Mouse (Mus musculus): ENCODE data around the gene Rft1. TPM values are rescaled to one million over a fixed set of nuclear protein-coding genes. Genes with fewer than 3 reads are reported as not detected.
A peak's percentile ranks its signal among the peaks of the same experiment; 100 is the strongest.

Rft1 gene
- polyA plus RNA-seq, 1 experiment from 2014 or later = 6.5 TPM

- peak overlapping the region; percentile 3; the same call in 1 of the 2 replicates for H3K4me2 ChIP-seq
- peak overlapping the region; percentile 17; the same call in 1 of the 2 replicates for H3K9ac ChIP-seq
- ATAC-seq = no peak
- peaks cover 5% of the 10 kb centered on the region; the same call in 1 of the 2 replicates for H3K36me3 ChIP-seq
- no peaks in the 10 kb centered on the region for H3K27me3 ChIP-seq (replicated peaks)
- no peak overlapping the region for H3K4me3 ChIP-seq
- H3K27ac ChIP-seq = no peak overlapping the region; the same call in 1 of the 2 replicates
- H3K4me1 ChIP-seq = peaks cover 86% of the 10 kb centered on the region
- no peaks in the 10 kb centered on the region for H3K9me3 ChIP-seq (replicated peaks)
- 38% methylated on average over 7 of the region's 7 CpGs for WGBS (ENCODE audit: insufficient replicate concordance)
Observed at GRCm38 (mm10) chr14:30619982-30620578, 34.1 kb upstream of the Rft1 start.

DNA sequence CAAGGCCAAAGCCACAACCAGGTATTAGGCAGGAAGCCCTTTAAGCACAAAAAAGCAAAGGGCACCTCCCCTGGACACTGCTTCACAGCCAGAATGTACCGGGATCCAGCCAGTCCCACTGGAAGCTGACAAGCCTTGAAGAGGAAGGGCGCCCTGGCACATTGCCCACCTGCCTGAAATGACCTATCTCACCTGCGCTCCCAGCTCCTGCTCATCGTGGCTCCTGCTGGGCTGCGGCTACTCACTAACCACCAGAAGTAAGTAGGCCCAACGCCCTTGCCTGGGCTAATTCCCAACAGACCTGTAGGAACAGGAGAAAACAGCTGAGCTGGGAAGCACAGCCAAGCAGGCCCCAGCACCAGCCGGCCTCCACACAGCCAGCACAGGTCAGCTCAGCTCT is 32.0 kb upstream of the Rft1 start:
- 80% methylated on average over 7 of the region's 7 CpGs for WGBS (ENCODE audit: insufficient replicate concordance)
- 0 out of 2 replicates have a peak overlapping the region, but pooled peaks have one; percentile 6 for H3K27ac ChIP-seq
- no peaks in the 10 kb centered on the region for H3K27me3 ChIP-seq (replicated peaks)
- H3K36me3 ChIP-seq = no peaks in the 10 kb centered on the region
- peaks cover 88% of the 10 kb centered on the region for H3K4me1 ChIP-seq
- no peak overlapping the region for H3K4me3 ChIP-seq
- H3K9me3 ChIP-seq (replicated peaks) = no peaks in the 10 kb centered on the region
- no peak overlapping the region for H3K4me2 ChIP-seq
- no peak for ATAC-seq
- no peak overlapping the region for H3K9ac ChIP-seq

DNA sequence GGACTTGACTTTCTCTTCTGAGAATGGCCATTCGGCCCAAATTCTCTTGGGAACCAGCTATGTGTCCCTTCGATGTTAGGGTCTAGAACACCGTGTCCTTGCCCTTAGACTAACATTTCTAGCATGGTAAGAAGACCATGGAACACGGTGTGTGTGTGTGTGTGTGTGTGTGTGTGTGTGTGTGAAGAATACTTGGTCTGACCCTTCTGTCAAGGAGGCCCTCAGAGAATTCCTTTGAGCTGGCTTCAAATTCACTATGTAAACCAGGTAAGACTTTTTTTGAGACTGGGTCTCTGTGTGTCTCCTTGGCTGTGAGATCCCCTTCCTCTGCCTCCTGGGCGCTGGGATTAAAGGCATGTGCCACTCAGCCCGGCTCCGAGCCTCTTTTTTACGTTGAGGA is 31.6 kb upstream of the Rft1 start:
- H3K27me3 ChIP-seq (replicated peaks) = no peaks in the 10 kb centered on the region
- no peak for ATAC-seq
- no peak overlapping the region for H3K27ac ChIP-seq
- no peak overlapping the region for H3K9ac ChIP-seq
- no peaks in the 10 kb centered on the region for H3K9me3 ChIP-seq (replicated peaks)
- H3K4me1 ChIP-seq = peaks cover 84% of the 10 kb centered on the region
- no peaks in the 10 kb centered on the region for H3K36me3 ChIP-seq
- H3K4me2 ChIP-seq = no peak overlapping the region
- 84% methylated on average over 8 of the region's 8 CpGs for WGBS (ENCODE audit: insufficient replicate concordance)
- H3K4me3 ChIP-seq = no peak overlapping the region

GRCm38 (mm10) chr14:30624277-30624721 is 29.9 kb upstream of the Rft1 start:
- Histone ChIP-seq H3K9ac (peak overlapping the region; percentile 84), H3K27me3 (replicated peaks) (no peaks in the 10 kb centered on the region), H3K36me3 (no peaks in the 10 kb centered on the region), H3K9me3 (replicated peaks) (no peaks in the 10 kb centered on the region), H3K27ac (peak overlapping the region; percentile 48), H3K4me3 (peak overlapping the region; percentile 74), H3K4me1 (peaks cover 79% of the 10 kb centered on the region), H3K4me2 (peak overlapping the region; percentile 97)
- WGBS (ENCODE audit: insufficient replicate concordance) = 32% methylated on average over 8 of the region's 8 CpGs
- no peak for ATAC-seq

DNA sequence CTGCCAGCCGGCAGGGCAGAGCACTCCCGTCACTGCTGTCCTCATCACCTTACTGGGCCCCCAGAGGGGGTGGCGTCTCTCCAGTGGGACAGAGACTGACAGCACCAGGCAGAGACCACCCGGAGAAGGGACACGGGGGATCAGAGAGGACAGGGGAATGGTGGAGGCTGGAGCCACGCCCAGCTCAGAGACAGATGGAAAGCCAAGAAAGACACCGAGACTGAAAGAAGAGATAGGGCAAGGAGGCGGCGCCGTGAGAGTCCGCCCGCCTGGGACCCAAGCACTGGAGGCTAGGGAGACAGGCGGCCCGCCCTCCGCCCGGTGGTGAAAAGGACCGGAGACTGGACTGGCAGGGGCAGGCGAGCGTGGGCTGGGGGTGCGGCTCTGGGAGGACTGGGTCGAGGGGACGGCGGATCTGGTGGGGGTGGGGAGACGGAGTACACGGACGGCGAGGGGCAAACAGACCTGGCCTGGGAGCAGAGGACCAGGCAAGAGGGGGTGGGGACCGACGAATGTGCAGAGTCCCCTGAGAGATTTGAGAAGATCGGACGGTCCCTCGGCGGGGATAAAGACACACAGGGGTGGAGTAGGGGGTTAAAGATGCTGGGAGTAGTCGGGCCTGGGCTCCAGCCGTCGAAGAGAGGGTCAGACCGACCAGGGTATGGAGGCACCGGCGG is 28.9 kb upstream of the Rft1 start:
- Histone ChIP-seq H3K4me1 (peaks cover 74% of the 10 kb centered on the region), H3K36me3 (no peaks in the 10 kb centered on the region), H3K27me3 (replicated peaks) (no peaks in the 10 kb centered on the region), H3K9me3 (replicated peaks) (no peaks in the 10 kb centered on the region), H3K4me2 (peak overlapping the region; percentile 97), H3K4me3 (peak overlapping the region; percentile 74), H3K27ac (peak overlapping the region; percentile 73), H3K9ac (peak overlapping the region; percentile 84)
- under 1% methylated on average over 39 of the region's 39 CpGs for WGBS (ENCODE audit: insufficient replicate concordance)
- ATAC-seq = peak; percentile 78

- Histone ChIP-seq H3K27ac (peak within 1 kb of the TSS; percentile 73), H3K4me2 (peak within 1 kb of the TSS; percentile 97), H3K27me3 (replicated peaks) (no peaks in the 10 kb centered on the region), H3K4me1 (peaks cover 74% of the 10 kb centered on the region), H3K4me3 (peak within 1 kb of the TSS; percentile 74), H3K36me3 (no peaks in the 10 kb centered on the region), H3K9me3 (replicated peaks) (no peaks in the 10 kb centered on the region), H3K9ac (peak within 1 kb of the TSS; percentile 84)
- WGBS (ENCODE audit: insufficient replicate concordance) = 1% methylated on average over 64 of the region's 71 CpGs
- ATAC-seq = peak; percentile 71
Observed at GRCm38 (mm10) chr14:30625856-30626726, 28.1 kb upstream of the Rft1 start, which contains the start of gene Prkcd. Gene Prkcd (minus strand): TSS chr14:30626210.

- Histone ChIP-seq H3K4me3 (peak overlapping the region; percentile 74), H3K27ac (peak overlapping the region; percentile 73), H3K27me3 (replicated peaks) (no peaks in the 10 kb centered on the region), H3K9me3 (replicated peaks) (no peaks in the 10 kb centered on the region), H3K4me2 (peak overlapping the region; percentile 97), H3K36me3 (no peaks in the 10 kb centered on the region), H3K9ac (peak overlapping the region; percentile 84), H3K4me1 (peaks cover 70% of the 10 kb centered on the region)
- no peak for ATAC-seq
- WGBS (ENCODE audit: insufficient replicate concordance) = 21% methylated on average over 12 of the region's 12 CpGs
Observed at GRCm38 (mm10) chr14:30626756-30627742, 27.1 kb upstream of the Rft1 start.

DNA sequence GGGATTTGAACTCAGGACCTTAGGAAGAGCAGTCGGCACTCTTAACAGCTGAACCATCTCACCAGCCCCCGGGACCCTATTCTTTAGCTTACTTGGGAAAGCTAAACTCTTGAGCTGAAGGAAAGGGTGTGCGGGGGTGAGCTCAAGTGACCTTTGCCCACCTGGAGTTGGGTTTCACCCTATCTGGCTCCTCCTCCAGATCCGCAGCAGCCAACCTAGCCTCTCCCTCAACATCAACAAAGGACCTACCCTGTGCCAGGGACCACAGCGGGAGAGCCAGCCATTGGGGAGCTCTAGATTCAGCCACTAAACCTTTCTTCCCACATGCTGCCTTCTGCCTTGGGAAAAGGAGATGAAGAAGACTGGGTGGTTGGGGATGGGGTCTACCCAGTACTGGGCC is 25.9 kb upstream of the Rft1 start:
- no peak for ATAC-seq

GRCm38 (mm10) chr14:30629839-30630238 is 24.3 kb upstream of the Rft1 start:
- Histone ChIP-seq H3K36me3 (no peaks in the 10 kb centered on the region), H3K27ac (no peak overlapping the region), H3K9me3 (replicated peaks) (no peaks in the 10 kb centered on the region), H3K4me2 (no peak overlapping the region), H3K4me3 (no peak overlapping the region), H3K4me1 (peaks cover 58% of the 10 kb centered on the region), H3K27me3 (replicated peaks) (no peaks in the 10 kb centered on the region), H3K9ac (no peak overlapping the region)
- WGBS (ENCODE audit: insufficient replicate concordance) = 44% methylated on average over 4 of the region's 4 CpGs
- ATAC-seq = no peak

More for the DNA sequence above, 25.9 kb upstream of the Rft1 start:
- no peak overlapping the region for H3K4me2 ChIP-seq
- H3K9me3 ChIP-seq (replicated peaks) = no peaks in the 10 kb centered on the region
- 79% methylated on average over 5 of the region's 5 CpGs for WGBS (ENCODE audit: insufficient replicate concordance)
- H3K27me3 ChIP-seq (replicated peaks) = no peaks in the 10 kb centered on the region
- peaks cover 74% of the 10 kb centered on the region for H3K4me1 ChIP-seq
- no peak overlapping the region for H3K27ac ChIP-seq
- no peaks in the 10 kb centered on the region for H3K36me3 ChIP-seq
- no peak overlapping the region for H3K4me3 ChIP-seq
- H3K9ac ChIP-seq = no peak overlapping the region

- WGBS (ENCODE audit: insufficient replicate concordance) = 37% methylated on average over 5 of the region's 5 CpGs
- Histone ChIP-seq H3K36me3 (no peaks in the 10 kb centered on the region), H3K4me1 (peaks cover 47% of the 10 kb centered on the region), H3K4me2 (no peak overlapping the region), H3K27ac (peak overlapping the region; percentile 42; the same call in 1 of the 2 replicates), H3K9ac (no peak overlapping the region), H3K9me3 (replicated peaks) (no peaks in the 10 kb centered on the region), H3K27me3 (replicated peaks) (no peaks in the 10 kb centered on the region), H3K4me3 (no peak overlapping the region)
- ATAC-seq = no peak
Observed at GRCm38 (mm10) chr14:30630811-30631576, 23.2 kb upstream of the Rft1 start.
